Mouse (Mus musculus): ENCODE measurements around the gene Hoxa3.

The Hoxa3 gene

GRCm38 (mm10) chr6:52165441-52166370 lies 47.4 kb downstream of the Hoxa3 start:
- peak; percentile 21 for DNase-seq

- peak; percentile 28 for DNase-seq
These were observed 48.3 kb downstream of the Hoxa3 start, which contains the start of gene Hoxa2 for GRCm38 (mm10) chr6:52164626-52165440. Gene Hoxa2 (minus strand): TSS chr6:52164831.

GRCm38 (mm10) chr6:52164051-52164625 lies 49.0 kb downstream of the Hoxa3 start:
- peak; percentile 37 for DNase-seq

DNA sequence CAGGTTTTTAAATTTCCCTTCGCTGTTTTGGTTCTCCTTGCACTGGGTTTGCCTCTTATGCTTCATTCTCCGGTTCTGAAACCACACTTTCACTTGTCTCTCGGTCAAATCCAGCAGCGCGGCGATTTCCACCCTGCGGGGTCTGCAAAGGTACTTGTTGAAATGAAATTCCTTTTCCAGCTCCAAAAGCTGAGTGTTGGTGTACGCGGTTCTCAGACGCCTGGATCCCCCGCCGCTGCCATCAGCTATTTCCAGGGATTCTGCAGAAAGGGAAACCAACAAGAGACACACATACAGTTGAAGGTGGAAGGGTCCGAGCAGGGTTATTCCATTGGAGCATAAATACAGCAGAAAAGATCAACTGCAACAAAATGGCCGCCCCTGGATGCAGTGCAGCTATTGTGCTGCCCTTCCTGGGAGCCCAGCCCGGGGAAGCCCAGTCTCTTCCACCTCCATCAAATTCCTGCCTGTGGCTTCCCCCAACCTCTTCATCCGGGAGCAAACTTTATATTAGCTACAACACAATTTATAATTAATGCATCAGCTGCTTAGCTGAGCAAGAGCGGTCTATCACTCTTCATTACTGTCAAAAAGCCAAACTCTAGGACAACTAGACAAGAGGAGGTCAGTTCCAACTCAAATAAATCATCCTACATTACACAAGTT lies 49.6 kb downstream of the Hoxa3 start:
- peak; percentile 22 for DNase-seq

- DNase-seq = peak; percentile 13
These were observed 50.3 kb downstream of the Hoxa3 start for GRCm38 (mm10) chr6:52162611-52163365.

DNA sequence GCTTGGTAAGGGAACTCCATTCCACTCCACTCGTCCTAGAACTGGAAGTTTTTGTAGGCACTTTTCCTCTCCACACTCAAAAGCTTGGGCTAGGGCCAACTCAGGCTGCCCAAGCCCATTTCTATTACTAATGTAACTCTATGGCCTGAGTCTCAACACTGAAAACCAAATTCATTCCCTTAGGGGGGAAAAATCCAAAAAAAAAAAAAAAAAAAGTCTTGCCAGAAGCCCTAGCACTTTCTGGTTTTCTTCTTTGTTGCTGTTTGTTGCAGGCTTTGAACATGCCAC lies 51.1 kb downstream of the Hoxa3 start:
- no peak for DNase-seq

DNA sequence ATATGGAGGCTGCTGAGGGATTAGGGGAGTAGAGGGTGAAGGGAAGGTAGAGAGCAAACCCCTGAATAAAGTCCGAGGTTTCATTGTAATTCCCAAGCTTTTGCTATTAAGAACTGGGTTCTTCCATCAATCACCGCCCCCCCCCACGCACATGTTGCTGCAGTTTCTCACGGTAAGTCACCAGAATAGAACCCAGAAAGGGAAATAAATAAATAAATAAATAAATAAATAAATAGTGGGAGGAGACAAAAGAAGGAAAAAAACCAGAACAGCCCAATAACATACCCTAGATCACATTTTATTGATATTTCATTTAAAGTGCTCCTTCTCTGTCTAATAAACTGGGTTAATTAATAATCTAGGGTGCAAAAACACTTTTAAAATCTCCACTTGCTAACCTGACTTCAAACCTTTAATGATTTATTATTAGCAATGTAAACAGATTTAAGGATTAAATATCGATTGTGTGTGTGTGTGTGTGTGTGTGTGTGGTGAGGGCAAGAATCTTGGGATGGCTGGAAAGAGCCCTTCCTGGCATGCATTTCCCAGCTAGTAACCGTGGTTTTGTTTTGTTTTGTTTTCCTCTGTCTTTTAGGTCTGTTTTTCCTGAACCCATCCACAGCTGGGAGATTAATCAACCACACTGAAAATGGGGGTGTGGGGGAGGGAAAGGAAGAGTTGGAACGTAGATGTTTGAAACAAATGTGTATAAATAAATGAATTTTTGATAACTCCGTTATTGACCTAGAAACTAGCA lies 51.6 kb downstream of the Hoxa3 start:
- peak; percentile 19 for DNase-seq

- peak; percentile 84 for DNase-seq
These were observed 52.4 kb downstream of the Hoxa3 start for GRCm38 (mm10) chr6:52160511-52161335.

- peak; percentile 70 for DNase-seq
These were observed 53.2 kb downstream of the Hoxa3 start for GRCm38 (mm10) chr6:52159979-52160378.

DNA sequence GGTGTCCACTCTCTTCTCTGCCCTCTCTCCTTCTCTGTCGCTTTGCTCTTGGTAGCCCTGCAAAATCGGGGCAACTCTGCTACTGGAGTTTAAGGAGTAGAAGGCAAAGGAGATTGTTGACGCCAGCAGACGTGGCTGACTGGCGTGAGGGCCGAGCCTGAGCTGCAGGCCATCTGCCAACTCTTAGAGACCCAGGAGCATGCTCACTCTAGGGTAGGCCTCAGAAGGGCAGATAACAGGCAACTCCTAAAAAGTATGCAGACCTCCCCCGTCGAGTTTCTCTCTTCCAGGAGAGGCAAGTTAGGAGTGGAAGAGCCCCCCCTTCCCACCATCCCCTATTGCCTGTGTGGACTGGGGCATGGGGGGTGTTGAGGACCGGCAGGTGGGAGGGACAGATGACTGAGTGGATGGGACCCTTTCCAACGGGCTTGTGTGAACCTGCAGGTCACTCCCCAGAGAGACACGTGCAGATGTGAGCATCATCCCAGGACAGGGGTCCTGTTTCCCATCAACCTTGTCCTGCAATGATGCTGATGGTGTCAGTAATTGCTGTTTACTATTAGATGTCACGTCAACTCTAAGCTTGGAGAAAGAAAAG lies 53.9 kb downstream of the Hoxa3 start:
- peak; percentile 65 for DNase-seq

DNA sequence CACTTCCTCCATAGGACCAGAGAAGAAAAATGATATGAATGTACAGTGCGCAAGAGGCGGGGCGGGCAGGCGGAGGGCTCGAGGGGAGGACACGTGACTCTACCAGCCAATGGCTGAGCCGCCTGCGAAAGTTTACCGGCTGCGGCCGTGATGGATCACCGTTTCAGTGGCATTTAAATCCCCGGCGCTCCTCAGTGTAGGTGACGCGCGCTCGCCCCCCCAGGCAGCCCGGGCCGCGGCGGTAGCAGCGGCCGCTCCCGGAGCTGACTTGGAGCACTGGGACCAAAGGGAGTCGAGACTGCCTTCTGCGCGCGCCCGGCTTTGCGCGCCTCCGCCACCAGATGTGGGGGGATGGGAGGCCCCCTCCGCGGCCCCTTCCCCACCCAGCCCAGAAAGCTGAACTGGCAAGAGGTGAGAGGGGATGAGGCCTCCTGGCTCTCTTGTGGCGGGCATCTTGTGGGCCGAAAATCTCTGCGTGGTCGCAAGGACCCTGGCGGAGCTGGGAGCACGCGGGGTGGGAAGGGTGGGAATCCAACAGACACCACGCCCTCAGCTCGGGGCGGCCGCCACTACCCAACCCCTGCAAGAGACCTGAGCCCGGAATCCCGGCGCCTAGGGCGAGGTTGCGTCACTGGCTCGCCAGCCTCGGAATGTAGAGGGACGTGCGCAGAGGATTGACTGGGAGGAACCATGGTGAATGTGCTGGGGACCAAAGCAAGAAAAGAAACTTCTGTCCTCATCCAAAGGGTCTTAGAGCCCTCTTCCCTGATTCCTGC lies 54.7 kb downstream of the Hoxa3 start, which contains the start of gene Hoxa1:
TSS of gene Hoxa1 (minus strand) at position 42 of the 776 bp plus-strand sequence.
- peak; percentile 91 for DNase-seq

- peak; percentile 20 for DNase-seq
These were observed 55.5 kb downstream of the Hoxa3 start for GRCm38 (mm10) chr6:52157466-52158275.

DNA sequence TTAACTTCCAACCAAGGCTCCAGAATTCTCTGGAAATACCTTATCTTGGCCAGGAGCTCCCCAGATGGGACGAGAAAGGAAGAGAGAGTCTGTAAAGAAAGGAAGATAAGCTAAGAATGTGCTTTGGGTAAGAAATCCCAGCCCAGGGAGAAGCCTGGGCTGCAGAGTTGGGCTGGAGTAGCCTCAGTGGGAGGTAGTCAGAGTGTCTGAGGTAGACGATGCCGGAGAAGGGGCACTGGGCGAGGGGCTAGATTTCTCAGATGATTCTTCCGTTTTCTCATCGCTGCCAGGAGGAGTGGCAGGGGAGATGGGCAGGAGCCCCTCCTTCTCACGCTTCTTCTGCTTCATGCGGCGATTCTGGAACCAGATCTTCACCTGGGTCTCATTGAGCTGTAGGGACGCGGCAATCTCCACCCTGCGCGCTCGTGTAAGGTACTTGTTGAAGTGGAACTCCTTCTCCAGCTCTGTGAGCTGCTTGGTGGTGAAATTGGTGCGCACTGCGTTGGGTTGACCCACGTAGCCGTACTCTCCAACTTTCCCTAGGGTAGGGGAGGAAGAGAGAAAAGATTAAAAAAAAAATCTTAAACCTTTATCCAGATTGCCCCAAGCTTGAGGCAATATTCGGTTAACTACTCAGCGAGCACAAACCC lies 56.5 kb downstream of the Hoxa3 start:
- no peak for DNase-seq

- DNase-seq = no peak
These were observed 57.7 kb downstream of the Hoxa3 start for GRCm38 (mm10) chr6:52155471-52155870.

DNA sequence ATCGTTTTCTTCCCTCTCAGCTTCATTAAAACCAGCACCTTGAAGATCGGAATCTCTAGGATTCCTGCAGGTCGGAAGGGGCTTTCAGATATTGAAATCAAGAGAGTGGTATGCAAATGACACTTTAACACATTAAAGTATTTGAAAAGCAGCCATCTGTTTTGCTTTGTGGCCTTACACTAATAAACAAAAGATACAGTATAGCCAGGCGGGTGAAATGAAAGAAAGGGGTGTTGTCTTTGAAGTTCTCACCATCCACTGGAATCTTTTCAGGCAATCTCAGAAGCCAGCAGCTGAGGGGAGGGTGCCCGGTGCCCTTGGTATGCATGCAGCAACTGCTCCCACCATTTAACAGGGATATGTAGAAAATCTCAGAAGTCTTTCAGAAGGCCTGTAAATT lies 59.1 kb downstream of the Hoxa3 start:
- no peak for DNase-seq

- no peak for DNase-seq
These were observed 59.9 kb downstream of the Hoxa3 start for GRCm38 (mm10) chr6:52153270-52153669.

Data from kidney, adult 9 months (tissue).